Mouse (Mus musculus) gastrocnemius, adult 8-10 months (tissue): ENCODE results near the gene Mrpl45. TPM values are rescaled to one million over a fixed set of nuclear protein-coding genes. Genes with fewer than 3 reads are reported as not detected.

Source experiments
- DNase-seq, 2 experiments: peaks; one replicate each; pipeline ENCODE4 v3.0.0; 2022; ENCODE audit warnings: low spot score in 2 of 2
- total RNA-seq, 4 experiments: library from RNA; stranded (reverse); gene quantifications; 2 replicates each; pipeline ENCODE4 v1.2.4; 2022

Mrpl45 gene
- total RNA-seq, 4 experiments from 2014 or later = 31.8 to 39.5 (median 36.0) TPM

DNA sequence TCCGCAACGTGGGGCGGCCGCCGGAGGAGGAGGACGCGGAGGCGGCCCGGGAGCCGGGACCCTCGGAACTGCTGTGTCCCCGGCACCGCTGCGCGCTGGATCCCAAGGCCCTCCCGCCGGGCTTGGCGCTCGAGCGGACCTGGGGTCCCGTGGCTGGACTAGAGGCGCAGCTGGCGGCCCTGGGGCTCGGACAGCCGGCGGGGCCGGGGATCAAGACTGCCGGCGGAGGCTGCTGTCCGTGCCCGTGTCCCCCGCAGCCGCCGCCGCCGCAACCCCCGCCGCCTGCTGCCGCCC is 47.1 kb downstream of the Mrpl45 start:
- peak; percentile 23 for DNase-seq

DNA sequence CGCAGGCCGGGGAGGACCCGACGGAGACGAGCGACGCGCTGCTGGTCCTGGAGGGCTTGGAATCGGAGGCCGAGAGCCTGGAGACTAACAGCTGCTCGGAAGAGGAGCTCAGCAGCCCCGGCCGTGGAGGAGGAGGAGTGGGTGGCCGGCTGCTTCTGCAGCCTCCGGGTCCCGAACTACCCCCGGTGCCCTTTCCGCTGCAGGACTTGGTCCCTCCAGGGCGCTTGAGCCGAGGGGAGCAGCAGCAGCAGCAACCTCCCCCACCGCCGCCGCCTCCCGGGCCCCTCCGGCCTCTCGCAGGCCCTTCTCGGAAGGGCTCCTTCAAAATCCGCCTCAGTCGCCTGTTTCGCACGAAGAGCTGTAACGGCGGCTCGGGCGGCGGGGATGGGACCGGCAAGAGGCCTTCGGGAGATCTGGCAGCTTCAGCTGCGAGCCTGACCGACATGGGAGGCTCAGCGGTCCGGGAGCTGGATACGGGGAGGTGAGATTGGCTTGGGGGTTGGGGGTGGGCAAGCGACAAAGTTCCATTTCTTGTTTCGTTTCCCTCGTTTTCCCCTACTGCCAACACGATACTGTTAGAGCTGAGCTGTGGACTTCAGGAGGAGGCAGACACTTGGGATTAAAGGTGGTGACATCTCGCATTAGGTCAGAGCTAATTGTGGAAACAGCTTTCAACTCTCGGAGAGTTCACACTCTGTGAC is 47.6 kb downstream of the Mrpl45 start:
- DNase-seq = peak; percentile 17 to 34

DNA sequence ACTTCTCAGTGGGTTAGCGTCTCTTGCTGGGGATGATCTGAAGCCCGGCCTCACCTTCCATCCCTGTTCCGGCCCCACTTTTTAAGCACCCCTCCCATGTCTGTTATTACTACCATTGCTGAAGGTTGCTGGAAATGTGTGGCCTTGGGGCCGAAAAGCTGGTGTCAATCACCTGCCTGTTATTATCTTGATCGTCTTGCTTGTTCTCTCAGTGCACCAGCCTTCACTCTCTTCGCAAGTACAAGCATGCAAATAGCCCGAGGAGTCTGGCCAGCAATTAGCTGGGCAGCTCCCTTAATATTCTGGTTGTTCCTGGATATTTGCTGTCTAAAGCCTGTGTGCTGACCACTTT is 48.1 kb downstream of the Mrpl45 start:
- DNase-seq = no peak

DNA sequence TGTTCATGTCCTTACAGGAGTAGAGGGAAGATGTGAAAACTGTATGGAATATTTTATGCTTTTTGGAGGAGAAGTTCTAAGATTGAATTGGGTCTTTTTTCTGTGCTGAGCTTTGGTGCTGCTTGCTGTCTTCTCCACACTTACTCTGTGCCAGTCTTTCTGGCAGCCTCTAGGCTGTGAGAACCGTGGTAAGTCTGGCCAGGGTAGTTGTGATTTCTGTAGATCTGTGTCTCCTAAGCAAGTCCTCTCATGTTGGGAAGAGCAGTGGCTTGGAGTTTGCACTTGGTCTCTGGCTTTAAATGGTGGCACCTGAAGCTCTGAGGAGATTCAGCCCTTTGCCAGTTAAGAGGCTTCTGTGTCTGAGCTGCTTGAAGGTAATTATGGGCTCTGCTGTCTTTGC is 50.0 kb downstream of the Mrpl45 start:
- no peak for DNase-seq

DNA sequence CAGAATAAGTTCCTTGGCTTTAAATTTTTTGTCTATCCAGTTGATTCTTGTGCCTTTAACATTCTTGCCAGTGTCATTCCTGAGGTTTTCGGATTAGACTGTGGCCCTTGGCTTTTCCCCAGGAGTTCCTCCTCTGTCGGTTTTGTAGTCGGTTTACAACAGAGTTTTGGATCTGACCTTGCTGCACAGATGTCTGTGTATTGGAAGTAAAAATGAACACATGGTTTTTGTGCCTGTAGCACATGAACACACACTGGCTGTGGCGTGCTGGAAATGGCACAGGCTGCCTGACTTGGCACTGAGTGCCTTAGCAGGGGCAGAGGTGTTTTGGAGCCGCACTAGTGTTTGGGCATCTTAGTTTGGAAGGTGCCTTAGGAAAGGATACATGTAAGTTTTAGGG is 53.0 kb downstream of the Mrpl45 start:
- no peak for DNase-seq

DNA sequence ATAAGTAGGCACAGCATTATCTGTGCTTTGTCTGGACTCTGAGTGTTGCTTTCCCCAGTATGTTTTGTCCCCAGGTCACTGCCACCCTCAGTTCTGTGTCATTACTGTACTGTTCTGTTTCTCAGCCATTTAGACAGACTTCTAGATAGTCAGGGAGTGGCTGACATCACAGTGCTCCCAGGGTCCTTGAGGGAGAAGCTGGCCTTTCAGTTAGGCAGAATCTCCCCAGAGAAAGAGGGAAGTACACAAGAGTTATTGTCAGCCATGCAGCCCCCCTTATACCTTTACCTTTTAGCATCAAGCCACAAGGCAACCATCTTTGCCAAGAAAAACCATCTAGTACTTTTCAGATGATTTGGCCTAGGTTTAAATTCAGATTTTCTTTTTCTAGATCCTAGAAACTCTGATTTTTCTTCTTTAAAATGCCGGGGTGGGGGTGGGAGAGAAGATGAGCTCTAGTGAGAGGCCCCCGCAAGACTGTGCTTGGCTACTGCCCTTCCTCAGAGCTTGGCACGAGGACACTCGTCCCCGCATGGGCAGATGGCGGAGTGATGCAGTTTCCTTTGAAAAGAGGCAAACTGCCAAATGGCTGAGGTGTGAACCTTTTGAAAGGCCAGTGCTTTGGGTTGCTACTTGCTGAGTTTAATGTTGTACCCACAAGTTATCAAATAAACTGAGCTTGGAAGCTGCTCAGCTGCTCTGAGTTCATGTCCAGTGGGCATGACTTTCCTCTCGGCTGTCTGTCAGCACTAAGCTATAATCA is 55.0 kb downstream of the Mrpl45 start:
- DNase-seq = no peak

DNA sequence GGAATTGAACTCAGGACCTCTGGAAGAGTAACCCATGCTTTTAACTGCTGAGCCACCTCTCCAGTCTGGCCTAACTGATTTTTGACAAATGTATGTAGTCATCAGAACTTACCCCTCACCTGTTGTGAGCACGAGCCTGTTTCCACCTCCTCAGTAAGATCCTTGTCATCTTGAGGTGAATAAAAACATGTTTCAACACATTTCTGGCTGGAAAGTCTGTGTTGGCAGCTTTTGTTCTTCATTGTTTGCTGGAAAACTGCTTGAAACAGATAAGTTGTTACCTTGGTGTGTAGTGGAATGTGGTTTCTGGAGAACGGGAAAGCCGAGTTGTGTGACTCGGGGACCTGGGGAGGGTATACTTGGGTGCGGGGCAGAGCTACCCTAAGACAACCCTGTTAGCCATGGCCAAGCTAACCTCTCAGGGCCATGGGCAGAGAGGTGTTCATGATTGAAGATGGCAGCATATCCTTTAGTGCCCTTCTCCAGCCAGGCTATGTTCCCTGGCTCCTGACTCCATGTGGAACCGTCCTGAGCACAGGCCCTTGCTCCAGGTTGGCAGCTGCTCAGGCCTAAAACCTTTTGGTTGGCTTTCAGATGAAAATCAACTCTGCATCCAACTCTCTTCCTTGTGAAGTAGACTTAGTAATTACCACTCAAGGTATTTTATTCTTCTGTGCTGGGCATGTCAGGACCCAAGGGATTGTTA is 56.8 kb downstream of the Mrpl45 start:
- no peak for DNase-seq

DNA sequence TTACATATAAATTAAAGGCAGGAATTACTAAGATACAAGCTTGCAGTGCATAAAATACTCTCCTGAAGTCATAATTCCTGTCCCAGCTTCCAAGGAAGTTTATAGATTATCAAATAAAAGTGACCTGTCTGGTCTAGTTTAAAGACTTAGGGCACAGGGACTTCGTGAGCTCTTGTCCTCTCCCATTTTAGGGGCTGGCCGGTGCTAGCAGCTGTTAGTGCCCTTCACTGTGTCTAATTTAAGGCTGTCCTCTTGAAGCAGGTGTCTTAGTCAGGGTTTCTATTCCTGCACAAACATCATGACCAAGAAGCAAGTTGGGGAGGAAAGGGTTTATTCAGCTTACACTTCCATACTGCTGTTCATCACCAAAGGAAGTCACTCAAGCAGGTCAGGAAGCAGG is 57.9 kb downstream of the Mrpl45 start:
- DNase-seq = peak; percentile 15 to 29

Other genes with a start within 250 kb of the Mrpl45 start
- gene Tbx21, start 200.4 kb upstream of the Mrpl45 start, total RNA-seq = under 1 TPM; 0.19 to 0.58 (median 0.39) TPM
- gene Tbkbp1, start 164.2 kb upstream of the Mrpl45 start, total RNA-seq = 1 to 10 TPM; 2.5 to 8.7 (median 5.1) TPM
- gene Kpnb1, start 127.8 kb upstream of the Mrpl45 start, total RNA-seq = 10 to 100 TPM; 44.0 to 55.2 (median 46.2) TPM
- 10 to 100 TPM; 59.5 to 73.9 (median 62.8) TPM for gene Npepps, start 35.1 kb upstream of the Mrpl45 start, total RNA-seq
- under 1 TPM in 1 of 4 experiments, not detected in 3; 0.05 TPM for gene Gpr179, start 36.4 kb downstream of the Mrpl45 start, total RNA-seq
- gene Socs7, start 46.8 kb downstream of the Mrpl45 start, total RNA-seq = 10 to 100 TPM; 48.4 to 53.5 (median 51.7) TPM
- gene Arhgap23, start 99.8 kb downstream of the Mrpl45 start, total RNA-seq = 1 to 10 TPM; 3.4 to 5.2 (median 4.5) TPM
- not detected for gene 4933428G20Rik, start 184.6 kb downstream of the Mrpl45 start, total RNA-seq